Mouse (Mus musculus): ENCODE results near the gene Cpt1b. TPM values are rescaled to one million over a fixed set of nuclear protein-coding genes. Genes with fewer than 3 reads are reported as not detected.

The Cpt1b gene
- polyA plus RNA-seq, 1 experiment from 2014 or later, result 0.97 TPM

DNA sequence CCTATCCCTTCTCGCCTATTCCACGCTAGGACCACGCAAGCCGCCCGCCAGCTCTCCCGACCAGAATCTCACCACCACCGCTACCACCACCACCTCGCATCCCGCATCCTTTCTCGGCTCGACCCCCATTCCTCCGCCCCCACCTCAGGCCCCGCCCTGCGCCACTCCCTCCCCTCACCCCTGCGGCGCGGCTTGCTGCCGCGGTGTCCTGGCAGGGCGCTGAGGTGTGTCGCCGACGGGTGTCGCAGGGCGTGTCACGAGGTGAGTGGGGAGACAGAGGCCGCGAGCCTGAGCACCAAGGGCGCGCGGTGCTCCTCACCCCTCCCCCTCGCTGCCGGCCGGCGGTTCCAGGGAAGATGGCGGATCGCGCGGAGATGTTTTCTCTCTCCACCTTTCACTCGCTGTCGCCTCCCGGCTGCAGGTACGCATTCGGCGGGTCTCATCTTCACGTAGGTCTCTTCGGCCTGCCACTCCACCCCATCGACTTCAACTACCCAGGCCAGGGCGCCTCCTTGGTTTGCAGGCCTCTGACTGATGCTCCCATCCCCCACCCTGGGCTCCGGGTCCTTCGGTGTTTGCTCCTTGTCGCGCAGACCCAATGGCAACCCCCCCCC is 28.3 kb upstream of the Cpt1b start, which contains the start of gene Mapk8ip2:
Gene Mapk8ip2, plus strand, starts transcription at position 49 of the 614 bp plus-strand sequence.
- peak within 1 kb of the TSS; percentile 90 for H3K27ac ChIP-seq (replicated peaks; ENCODE audit: low read depth, low read length)
- ATAC-seq (ENCODE audit: low FRiP score, low TSS enrichment) (peak; percentile 78), DNase-seq (peak; percentile 83)
- peak within 1 kb of the TSS; percentile 92 for H3K4me2 ChIP-seq (ENCODE audit: low read length)
- peaks cover 21% of the 10 kb centered on the region for H3K4me1 ChIP-seq (ENCODE audit: control insufficient read depth, insufficient read depth, low read length)
- under 1% methylated on average over 53 of the region's 53 CpGs for WGBS
- peak within 1 kb of the TSS; percentile 82 for H3K4me3 ChIP-seq (replicated peaks; ENCODE audit: low read depth, low read length)
- H3K27me3 ChIP-seq (ENCODE audit: control insufficient read depth, insufficient read depth, low read length), result 0 out of 2 replicates have a peak, but pooled peaks cover 4% of the 10 kb centered on the region
- peak within 1 kb of the TSS; percentile 81 for H3K9ac ChIP-seq (replicated peaks; ENCODE audit: low read length)
- no peaks in the 10 kb centered on the region for H3K9me3 ChIP-seq (ENCODE audit: control insufficient read depth, low read length)
- peaks cover 32% of the 10 kb centered on the region for H3K36me3 ChIP-seq (ENCODE audit: control insufficient read depth, insufficient read depth, low read length)

DNA sequence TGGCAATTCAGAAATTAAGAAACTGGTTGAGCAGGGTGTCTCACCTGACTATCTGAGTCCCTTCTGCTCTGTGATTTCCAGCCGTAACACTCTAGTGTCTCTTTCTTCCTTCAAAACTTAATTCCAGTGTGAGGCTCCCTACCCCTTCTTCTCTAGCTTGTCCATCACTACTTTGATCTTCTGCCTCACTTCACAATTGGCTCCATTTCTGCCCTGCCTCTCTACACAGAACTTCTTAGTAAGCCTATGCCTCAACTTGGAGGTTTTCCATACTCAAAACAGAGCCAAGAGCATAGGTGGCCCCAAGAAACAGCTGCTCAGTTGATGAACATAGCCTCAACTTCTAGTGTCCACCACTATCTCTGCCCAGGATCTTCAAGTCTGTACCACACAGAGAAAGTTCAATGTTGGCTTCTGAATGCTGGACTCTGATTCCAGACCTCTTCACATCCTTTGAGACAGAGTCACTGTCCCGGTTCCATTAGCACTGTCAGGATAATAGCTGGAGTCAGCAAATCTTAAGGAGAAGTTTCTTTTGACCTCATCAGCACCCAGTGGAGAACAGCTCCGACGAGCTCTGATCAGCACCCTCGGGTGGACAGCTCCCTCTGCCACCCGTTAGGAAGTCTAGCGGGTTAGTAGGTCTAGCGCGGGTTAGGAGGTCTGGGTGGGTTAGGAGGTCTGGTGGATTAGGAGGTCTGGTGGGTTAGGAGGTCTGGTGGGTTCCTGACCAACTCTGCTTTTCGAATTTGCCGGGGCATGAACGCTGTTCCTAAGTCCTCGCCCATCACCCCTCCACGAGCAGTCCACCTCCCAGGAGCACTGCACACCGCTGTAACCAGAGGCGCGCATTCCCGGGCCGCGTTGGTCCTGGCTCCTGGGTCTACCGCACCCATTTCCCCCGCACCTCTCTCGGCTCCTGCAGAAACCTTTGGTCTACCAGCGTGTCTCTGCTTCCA is 27.5 kb upstream of the Cpt1b start:
- Histone ChIP-seq H3K4me1 (ENCODE audit: control insufficient read depth, insufficient read depth, low read length) (peaks cover 21% of the 10 kb centered on the region), H3K4me3 (replicated peaks; ENCODE audit: low read depth, low read length) (peak overlapping the region; percentile 82), H3K4me2 (ENCODE audit: low read length) (peak overlapping the region; percentile 92), H3K9me3 (ENCODE audit: control insufficient read depth, low read length) (no peaks in the 10 kb centered on the region), H3K36me3 (ENCODE audit: control insufficient read depth, insufficient read depth, low read length) (peaks cover 24% of the 10 kb centered on the region), H3K9ac (replicated peaks; ENCODE audit: low read length) (peak overlapping the region; percentile 81), H3K27ac (replicated peaks; ENCODE audit: low read depth, low read length) (peak overlapping the region; percentile 90), H3K27me3 (ENCODE audit: control insufficient read depth, insufficient read depth, low read length) (0 out of 2 replicates have a peak, but pooled peaks cover 4% of the 10 kb centered on the region)
- peak; percentile 62; the same call in 1 of the 2 replicates for ATAC-seq (ENCODE audit: low FRiP score, low TSS enrichment)
- peak; percentile 71 for DNase-seq
- WGBS, result 5% methylated on average over 24 of the region's 24 CpGs

DNA sequence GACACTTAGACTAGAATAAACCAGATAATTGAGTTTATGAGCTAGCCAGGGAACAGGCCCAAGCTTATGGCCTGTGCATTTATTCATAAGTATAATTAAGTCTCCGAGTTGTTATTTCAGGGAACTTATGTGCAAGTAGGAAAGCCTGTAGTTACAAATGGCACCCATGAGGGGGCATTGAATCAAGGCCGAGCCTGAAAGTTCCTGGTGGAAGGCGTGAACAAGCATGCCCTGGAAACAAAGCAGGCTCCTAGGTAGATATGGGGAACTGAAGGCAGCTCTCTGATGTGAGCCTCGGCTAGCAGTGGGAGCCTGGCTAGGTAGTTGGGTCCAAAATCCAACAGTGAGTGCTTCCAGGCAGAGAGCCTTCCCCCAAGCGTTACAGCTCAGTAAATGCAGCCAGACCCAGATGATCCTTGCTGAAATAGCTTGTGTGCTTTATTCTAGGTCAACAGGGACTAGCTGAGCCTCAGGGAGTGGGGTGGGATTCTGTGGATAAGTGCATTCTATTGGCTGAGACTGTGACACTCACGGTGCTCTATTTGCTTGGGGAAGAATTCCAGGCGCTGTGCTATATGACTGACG is 16.9 kb upstream of the Cpt1b start:
- Histone ChIP-seq H3K4me1 (ENCODE audit: control insufficient read depth, insufficient read depth, low read length) (no peaks in the 10 kb centered on the region), H3K4me2 (ENCODE audit: low read length) (no peak overlapping the region), H3K9ac (replicated peaks; ENCODE audit: low read length) (no peak overlapping the region), H3K27me3 (ENCODE audit: control insufficient read depth, insufficient read depth, low read length) (no peaks in the 10 kb centered on the region), H3K4me3 (replicated peaks; ENCODE audit: low read depth, low read length) (no peak overlapping the region), H3K36me3 (ENCODE audit: control insufficient read depth, insufficient read depth, low read length) (no peaks in the 10 kb centered on the region), H3K9me3 (ENCODE audit: control insufficient read depth, low read length) (no peaks in the 10 kb centered on the region), H3K27ac (replicated peaks; ENCODE audit: low read depth, low read length) (no peak overlapping the region)
- ATAC-seq (ENCODE audit: low FRiP score, low TSS enrichment) (no peak), DNase-seq (peak; percentile 68)
- WGBS, result 40% methylated on average over 8 of the region's 8 CpGs

GRCm38 (mm10) chr15:89435878-89436277 is 10.2 kb upstream of the Cpt1b start:
- Histone ChIP-seq H3K4me1 (ENCODE audit: control insufficient read depth, insufficient read depth, low read length) (no peaks in the 10 kb centered on the region), H3K4me2 (ENCODE audit: low read length) (no peak overlapping the region), H3K27ac (replicated peaks; ENCODE audit: low read depth, low read length) (no peak overlapping the region), H3K9me3 (ENCODE audit: control insufficient read depth, low read length) (no peaks in the 10 kb centered on the region), H3K9ac (replicated peaks; ENCODE audit: low read length) (no peak overlapping the region), H3K27me3 (ENCODE audit: control insufficient read depth, insufficient read depth, low read length) (no peaks in the 10 kb centered on the region), H3K36me3 (ENCODE audit: control insufficient read depth, insufficient read depth, low read length) (no peaks in the 10 kb centered on the region), H3K4me3 (replicated peaks; ENCODE audit: low read depth, low read length) (no peak overlapping the region)
- no peak for DNase-seq
- 91% methylated on average over 5 of the region's 5 CpGs for WGBS
- ATAC-seq (ENCODE audit: low FRiP score, low TSS enrichment), result no peak

DNA sequence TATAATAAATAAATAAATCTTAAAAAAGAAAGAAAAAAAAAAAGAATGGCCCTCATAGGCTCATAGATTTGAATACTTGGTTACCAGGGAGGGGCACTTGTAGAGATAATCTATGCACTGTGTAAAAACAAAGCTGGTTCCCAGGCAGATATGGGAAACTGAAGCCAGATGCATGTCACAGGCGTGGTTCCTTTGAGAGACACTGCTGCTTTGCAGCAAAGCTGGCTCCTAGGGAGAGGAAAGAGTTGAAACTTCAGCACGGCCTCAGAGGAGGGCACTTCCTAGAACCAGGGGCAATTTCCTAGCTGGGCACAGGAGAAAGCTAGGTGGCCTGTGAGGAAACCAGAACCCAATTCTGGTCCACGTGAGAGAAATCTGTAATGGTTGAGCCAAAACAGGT is 8.5 kb upstream of the Cpt1b start:
- no peak for DNase-seq
- WGBS, result 67% methylated on average over 3 of the region's 3 CpGs
- Histone ChIP-seq H3K4me3 (replicated peaks; ENCODE audit: low read depth, low read length) (no peak overlapping the region), H3K4me1 (ENCODE audit: control insufficient read depth, insufficient read depth, low read length) (no peaks in the 10 kb centered on the region), H3K9me3 (ENCODE audit: control insufficient read depth, low read length) (no peaks in the 10 kb centered on the region), H3K36me3 (ENCODE audit: control insufficient read depth, insufficient read depth, low read length) (no peaks in the 10 kb centered on the region), H3K4me2 (ENCODE audit: low read length) (no peak overlapping the region), H3K9ac (replicated peaks; ENCODE audit: low read length) (no peak overlapping the region), H3K27me3 (ENCODE audit: control insufficient read depth, insufficient read depth, low read length) (no peaks in the 10 kb centered on the region), H3K27ac (replicated peaks; ENCODE audit: low read depth, low read length) (no peak overlapping the region)
- ATAC-seq (ENCODE audit: low FRiP score, low TSS enrichment), result no peak

DNA sequence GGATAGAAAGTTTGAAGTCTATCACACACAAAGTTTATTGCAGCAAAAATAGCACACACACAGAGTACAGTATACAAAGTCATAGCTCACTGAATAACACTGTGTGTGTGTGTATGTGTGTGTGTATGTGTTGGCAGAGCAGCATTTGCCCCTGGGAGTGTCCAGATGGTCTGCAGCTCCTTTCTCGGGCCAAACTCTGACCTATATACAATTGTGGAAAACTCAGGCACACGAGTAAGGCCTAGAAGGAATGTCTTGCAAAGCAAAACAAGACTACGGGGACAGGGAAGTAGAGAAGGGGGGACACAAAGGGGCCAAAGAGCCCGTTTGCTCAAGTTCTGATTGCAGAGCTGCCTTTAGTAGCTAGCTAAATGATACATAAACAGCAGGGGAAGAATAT is 7.3 kb upstream of the Cpt1b start:
- 78% methylated on average over 4 of the region's 4 CpGs for WGBS
- no peak for ATAC-seq (ENCODE audit: low FRiP score, low TSS enrichment)

GRCm38 (mm10) chr15:89431806-89432205 is 6.1 kb upstream of the Cpt1b start:
- DNase-seq (no peak), ATAC-seq (ENCODE audit: low FRiP score, low TSS enrichment) (no peak)
- no peak overlapping the region for H3K4me3 ChIP-seq (replicated peaks; ENCODE audit: low read depth, low read length)
- H3K9me3 ChIP-seq (ENCODE audit: control insufficient read depth, low read length), result no peaks in the 10 kb centered on the region
- H3K27me3 ChIP-seq (ENCODE audit: control insufficient read depth, insufficient read depth, low read length), result no peaks in the 10 kb centered on the region
- no peak overlapping the region for H3K9ac ChIP-seq (replicated peaks; ENCODE audit: low read length)
- peaks cover 11% of the 10 kb centered on the region for H3K36me3 ChIP-seq (ENCODE audit: control insufficient read depth, insufficient read depth, low read length)
- H3K27ac ChIP-seq (replicated peaks; ENCODE audit: low read depth, low read length), result no peak overlapping the region
- WGBS, result 98% methylated on average over 6 of the region's 6 CpGs
- H3K4me1 ChIP-seq (ENCODE audit: control insufficient read depth, insufficient read depth, low read length), result peaks cover 7% of the 10 kb centered on the region; the same call in 1 of the 2 replicates
- no peak overlapping the region for H3K4me2 ChIP-seq (ENCODE audit: low read length)

More for the DNA sequence above, 7.3 kb upstream of the Cpt1b start:
- Histone ChIP-seq H3K27me3 (ENCODE audit: control insufficient read depth, insufficient read depth, low read length) (no peaks in the 10 kb centered on the region), H3K9me3 (ENCODE audit: control insufficient read depth, low read length) (no peaks in the 10 kb centered on the region), H3K4me2 (ENCODE audit: low read length) (no peak overlapping the region), H3K9ac (replicated peaks; ENCODE audit: low read length) (no peak overlapping the region), H3K4me3 (replicated peaks; ENCODE audit: low read depth, low read length) (no peak overlapping the region), H3K27ac (replicated peaks; ENCODE audit: low read depth, low read length) (no peak overlapping the region), H3K4me1 (ENCODE audit: control insufficient read depth, insufficient read depth, low read length) (peaks cover 7% of the 10 kb centered on the region; the same call in 1 of the 2 replicates), H3K36me3 (ENCODE audit: control insufficient read depth, insufficient read depth, low read length) (peaks cover 1% of the 10 kb centered on the region; the same call in 1 of the 2 replicates)
- no peak for DNase-seq

GRCm38 (mm10) chr15:89431271-89431670 is 5.6 kb upstream of the Cpt1b start:
- Histone ChIP-seq H3K9ac (replicated peaks; ENCODE audit: low read length) (no peak overlapping the region), H3K27ac (replicated peaks; ENCODE audit: low read depth, low read length) (no peak overlapping the region), H3K4me2 (ENCODE audit: low read length) (no peak overlapping the region), H3K4me3 (replicated peaks; ENCODE audit: low read depth, low read length) (no peak overlapping the region), H3K4me1 (ENCODE audit: control insufficient read depth, insufficient read depth, low read length) (peaks cover 7% of the 10 kb centered on the region; the same call in 1 of the 2 replicates), H3K27me3 (ENCODE audit: control insufficient read depth, insufficient read depth, low read length) (no peaks in the 10 kb centered on the region), H3K36me3 (ENCODE audit: control insufficient read depth, insufficient read depth, low read length) (peaks cover 17% of the 10 kb centered on the region), H3K9me3 (ENCODE audit: control insufficient read depth, low read length) (no peaks in the 10 kb centered on the region)
- no peak for ATAC-seq (ENCODE audit: low FRiP score, low TSS enrichment)
- WGBS, result 85% methylated on average over 3 of the region's 3 CpGs
- no peak for DNase-seq

Data from midbrain, embryonic 14.5 days (tissue).